Mouse (Mus musculus) bone marrow macrophage, adult 2 months (primary cell): ENCODE data around the gene Cela1. TPM values are rescaled to one million over a fixed set of nuclear protein-coding genes. Genes with fewer than 3 reads are reported as not detected.

Experiments
- H3K27ac ChIP-seq: 2 replicates; pipeline ENCODE4 v1.5.1; 2012; ENCODE audit warnings: low read depth, low read length; ENCODE audit not compliant: insufficient read depth
- H3K4me1 ChIP-seq: 2 replicates; pipeline ENCODE4 v1.6.1; 2012; ENCODE audit warnings: low read length; ENCODE audit not compliant: control insufficient read depth, insufficient read depth
- H3K4me3 ChIP-seq: 2 replicates; pipeline ENCODE4 v1.5.1; 2012; ENCODE audit warnings: mild to moderate bottlenecking, low read length, moderate library complexity; ENCODE audit not compliant: insufficient read depth
- CTCF ChIP-seq: IDR thresholded peaks from 2 replicates; pipeline ENCODE4 v1.5.1; 2012; ENCODE audit warnings: low read depth, mild to moderate bottlenecking, low read length, moderate library complexity
- POLR2A ChIP-seq: IDR thresholded peaks from 2 replicates; pipeline ENCODE4 v1.6.1; 2012; ENCODE audit warnings: mild to moderate bottlenecking, low read depth, low read length, borderline replicate concordance
- polyA plus RNA-seq: library from polyadenylated mRNA; stranded (reverse); fragments of >200 nt; gene quantifications from 2 replicates; pipeline ENCODE4 v1.2.4, GENCODE M21; 2012; ENCODE audit not compliant: missing spikeins, insufficient read depth, insufficient read length

Gene Cela1
- polyA plus RNA-seq, 1 experiment = 4.9 TPM

- Histone ChIP-seq H3K27ac (no peak overlapping the region), H3K4me1 (peaks cover 17% of the 10 kb centered on the region), H3K4me3 (no peak overlapping the region)
- TF ChIP-seq CTCF = no peak
- TF ChIP-seq POLR2A = no peak
These were observed 4.3 kb upstream of the Cela1 start for GRCm38 (mm10) chr15:100691990-100692389.

- no peak for TF ChIP-seq POLR2A
- no peak for TF ChIP-seq CTCF
- Histone ChIP-seq H3K4me3 (peak overlapping the region; percentile 51), H3K27ac (peak overlapping the region; percentile 76), H3K4me1 (peaks cover 25% of the 10 kb centered on the region)
These were observed 732 bp downstream of the Cela1 start for GRCm38 (mm10) chr15:100686989-100687388.

- Histone ChIP-seq H3K27ac (peak overlapping the region; percentile 49; the same call in 1 of the 2 replicates), H3K4me3 (peak overlapping the region; percentile 51), H3K4me1 (peaks cover 29% of the 10 kb centered on the region)
- TF ChIP-seq CTCF (no peak), POLR2A (no peak)
These were observed 1.3 kb downstream of the Cela1 start for GRCm38 (mm10) chr15:100686434-100686833.

GRCm38 (mm10) chr15:100685849-100686248, 1.9 kb downstream of the Cela1 start:
- H3K27ac ChIP-seq = no peak overlapping the region
- no peak overlapping the region for H3K4me3 ChIP-seq
- peaks cover 32% of the 10 kb centered on the region for H3K4me1 ChIP-seq
- no peak for TF ChIP-seq POLR2A
- no peak for TF ChIP-seq CTCF

- H3K27ac ChIP-seq = no peak overlapping the region
- peaks cover 33% of the 10 kb centered on the region for H3K4me1 ChIP-seq
- H3K4me3 ChIP-seq = no peak overlapping the region
- no peak for TF ChIP-seq CTCF
- no peak for TF ChIP-seq POLR2A
These were observed 2.5 kb downstream of the Cela1 start for GRCm38 (mm10) chr15:100685255-100685654.

- Histone ChIP-seq H3K27ac (no peak overlapping the region), H3K4me3 (no peak overlapping the region), H3K4me1 (peaks cover 35% of the 10 kb centered on the region)
- TF ChIP-seq POLR2A (no peak), CTCF (no peak)
These were observed 3.3 kb downstream of the Cela1 start for GRCm38 (mm10) chr15:100684450-100684849.

GRCm38 (mm10) chr15:100683041-100683440, 4.7 kb downstream of the Cela1 start:
- H3K4me3 ChIP-seq = no peak overlapping the region
- peaks cover 44% of the 10 kb centered on the region for H3K4me1 ChIP-seq
- no peak overlapping the region for H3K27ac ChIP-seq
- TF ChIP-seq POLR2A (no peak), CTCF (0 out of 2 replicates have a peak, but pooled peaks have one; percentile 41)

GRCm38 (mm10) chr15:100681770-100682169, 6.0 kb downstream of the Cela1 start:
- no peak overlapping the region for H3K4me3 ChIP-seq
- TF ChIP-seq POLR2A (no peak), CTCF (no peak)
- H3K4me1 ChIP-seq = peaks cover 44% of the 10 kb centered on the region
- H3K27ac ChIP-seq = no peak overlapping the region

- H3K4me1 ChIP-seq = peaks cover 40% of the 10 kb centered on the region
- no peak overlapping the region for H3K27ac ChIP-seq
- no peak overlapping the region for H3K4me3 ChIP-seq
- no peak for TF ChIP-seq POLR2A
- TF ChIP-seq CTCF = no peak
These were observed 7.3 kb downstream of the Cela1 start for GRCm38 (mm10) chr15:100680381-100680780.

GRCm38 (mm10) chr15:100679005-100679404, 8.7 kb downstream of the Cela1 start:
- TF ChIP-seq CTCF (no peak), POLR2A (no peak)
- Histone ChIP-seq H3K4me1 (peaks cover 53% of the 10 kb centered on the region), H3K4me3 (no peak overlapping the region), H3K27ac (peak overlapping the region; percentile 43)

- Histone ChIP-seq H3K4me1 (peaks cover 53% of the 10 kb centered on the region), H3K4me3 (no peak overlapping the region), H3K27ac (peak overlapping the region; percentile 43)
- TF ChIP-seq POLR2A (no peak), CTCF (no peak)
These were observed 9.1 kb downstream of the Cela1 start for GRCm38 (mm10) chr15:100678581-100678980.
